Mouse (Mus musculus) limb, embryonic 13.5 days (tissue): ENCODE data around the gene Zfp988. TPM values are rescaled to one million over a fixed set of nuclear protein-coding genes. Genes with fewer than 3 reads are reported as not detected.
"Not testable (repeated sequence)": the region's sequence is repeated elsewhere in the genome, so short reads cannot be mapped to it uniquely, and the experiment has no call there.

ENCODE experiments used
- ATAC-seq: fragments of 200-750 bp; cut with Nextera tagmentation; 2 replicates; pipeline ENCODE4 v1.8.0; 2017; ENCODE audit warnings: low read depth, moderate number of reproducible peaks, moderate TSS enrichment; ENCODE audit not compliant: low FRiP score
- H3K27ac ChIP-seq: fragments of 300-500 bp; sonication (generic); 2 replicates; pipeline ENCODE4 v1.5.1; 2015; ENCODE audit warnings: inconsistent platforms, mild to moderate bottlenecking, moderate library complexity
- H3K27me3 ChIP-seq: fragments of 300-500 bp; sonication (generic); 2 replicates; pipeline ENCODE4 v1.6.1; 2015; ENCODE audit warnings: mild to moderate bottlenecking, inconsistent platforms
- H3K36me3 ChIP-seq: fragments of 300-500 bp; sonication (generic); 2 replicates; pipeline ENCODE4 v1.6.1; 2015; ENCODE audit warnings: inconsistent platforms, mild to moderate bottlenecking, moderate library complexity
- H3K4me1 ChIP-seq: fragments of 300-500 bp; sonication (generic); 2 replicates; pipeline ENCODE4 v1.6.1; 2015; ENCODE audit warnings: inconsistent platforms
- H3K4me2 ChIP-seq: fragments of 300-500 bp; sonication (generic); replicated peaks from 2 replicates; pipeline ENCODE4 v1.6.1; 2015; ENCODE audit warnings: inconsistent platforms, mild to moderate bottlenecking, moderate library complexity
- H3K4me3 ChIP-seq: fragments of 300-500 bp; sonication (generic); 2 replicates; pipeline ENCODE4 v1.5.1; 2015; ENCODE audit warnings: moderate library complexity, mild to moderate bottlenecking, inconsistent platforms
- H3K9ac ChIP-seq: fragments of 300-500 bp; sonication (generic); 2 replicates; pipeline ENCODE4 v1.6.1; 2015; ENCODE audit warnings: mild to moderate bottlenecking, inconsistent platforms
- H3K9me3 ChIP-seq: fragments of 300-500 bp; sonication (generic); 2 replicates; pipeline ENCODE4 v1.6.1; 2016; ENCODE audit warnings: inconsistent platforms
- WGBS: fragments of 180-500 bp; shearing (Covaris S2); methylation state at CpG from one replicate; pipeline ENCODE4 v1.1.7; 2015; 5-methylcytosine and 5-hydroxymethylcytosine counted together
- polyA plus RNA-seq: library from polyadenylated mRNA; unstranded; fragments of >200 nt; fragmentation: Nextera tagmentation; extraction: Ambion mirVana; gene quantifications from 2 replicates; pipeline ENCODE4 v1.2.1, GENCODE M21; 2015

Zfp988 gene
- polyA plus RNA-seq, 1 experiment from 2014 or later = 0.13 TPM

DNA sequence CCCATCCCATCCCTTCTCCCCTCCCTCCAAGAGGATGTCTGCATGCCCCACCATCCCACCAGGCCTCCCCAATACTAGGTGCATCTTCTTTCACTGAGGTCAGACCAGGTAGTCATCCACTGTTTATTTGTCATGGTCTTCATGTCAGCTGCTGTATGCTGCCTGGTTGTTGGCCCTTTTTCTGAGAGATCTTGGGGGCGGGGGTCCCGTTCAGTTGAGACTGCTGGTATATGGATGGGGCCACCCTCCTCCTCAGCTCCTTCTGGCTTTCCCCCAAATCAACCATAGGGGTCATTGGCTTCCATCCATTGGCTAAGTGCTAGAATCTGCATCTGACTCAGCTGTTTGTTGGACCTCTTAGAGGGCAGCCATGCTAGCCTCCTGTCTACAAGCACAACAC, 64.1 kb downstream of the Zfp988 start:
- WGBS = no CpG with 5 or more reads among the region's 2 CpGs
- not testable (repeated sequence) for H3K27me3 ChIP-seq

DNA sequence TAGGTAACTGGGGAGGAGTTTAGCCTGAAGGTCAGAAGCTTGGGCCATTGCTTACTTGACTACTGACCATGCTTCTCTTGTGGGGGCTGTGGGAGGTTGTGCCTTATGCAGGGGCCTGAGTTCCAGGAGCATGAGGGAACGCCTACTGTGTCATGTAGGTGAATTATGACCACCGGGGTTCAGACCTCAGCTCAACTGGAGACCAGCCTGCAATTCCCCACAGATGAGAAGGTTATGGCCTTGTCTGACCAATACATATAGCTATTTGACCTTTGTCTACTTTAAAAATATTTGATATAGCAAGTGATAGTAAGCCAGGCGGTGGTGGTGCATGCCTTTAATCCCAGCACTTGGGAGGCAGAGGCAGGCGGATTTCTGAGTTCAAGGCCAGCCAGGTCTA, 77.7 kb downstream of the Zfp988 start:
- ATAC-seq, H3K4me3 ChIP-seq, H3K4me2 ChIP-seq, H3K27me3 ChIP-seq, H3K9ac ChIP-seq, H3K4me1 ChIP-seq, H3K36me3 ChIP-seq, H3K27ac ChIP-seq, H3K9me3 ChIP-seq: not testable (repeated sequence)
- 84% methylated on average over 4 of the region's 4 CpGs for WGBS

More for the DNA sequence above, 64.1 kb downstream of the Zfp988 start:
- H3K4me2 ChIP-seq, H3K36me3 ChIP-seq, H3K9ac ChIP-seq, H3K4me3 ChIP-seq, H3K27ac ChIP-seq, H3K9me3 ChIP-seq, H3K4me1 ChIP-seq: not testable (repeated sequence)
- ATAC-seq = peak; percentile 75

Other genes with a start within 250 kb of the Zfp988 start
- 7.8 and 8.4 TPM in 2 replicates for gene Zfp991, start 173.6 kb upstream of the Zfp988 start, polyA plus RNA-seq
- 0.18 TPM in 1 of 2 replicates, not detected in the other for gene Zfp978, start 55.6 kb downstream of the Zfp988 start, polyA plus RNA-seq
- 6.9 and 8.5 TPM in 2 replicates for gene Zfp982, start 186.7 kb downstream of the Zfp988 start, polyA plus RNA-seq
- 0.87 and 1.2 TPM in 2 replicates for gene Gm16503, start 234.5 kb downstream of the Zfp988 start, polyA plus RNA-seq
- gene Zfp985, start 247.6 kb downstream of the Zfp988 start, polyA plus RNA-seq = 0.13 TPM in 2 replicates